Mouse (Mus musculus) MEL (cell line): ENCODE measurements around the gene Daw1.

Experiments used
- BHLHE40 ChIP-seq: IDR thresholded peaks from 2 replicates; pipeline ENCODE4 v1.6.1; 2012; ENCODE audit warnings: low read depth, mild to moderate bottlenecking, inconsistent platforms, low read length, improper control_type of control experiment, borderline replicate concordance
- CHD1 ChIP-seq: IDR thresholded peaks from 2 replicates; pipeline ENCODE4 v1.6.1; 2012; ENCODE audit warnings: low read depth, mild to moderate bottlenecking, inconsistent platforms, low read length, improper control_type of control experiment
- CTCF ChIP-seq, 3 experiments: IDR thresholded peaks in 2 of 3; conservative IDR thresholded peaks in 1 of 3; 2 replicates each; pipeline ENCODE4 v1.5.1; 2011 to 2012; ENCODE audit warnings: low read length in 3 of 3, low read depth in 2 of 3, mild to moderate bottlenecking in 2 of 3, improper control_type of control experiment in 1 of 3, inconsistent platforms in 1 of 3, mixed read lengths in 1 of 3, moderate library complexity in 1 of 3; ENCODE audit not compliant: control insufficient read depth in 1 of 3, insufficient read depth in 1 of 3, poor library complexity in 1 of 3, severe bottlenecking in 1 of 3
- E2F4 ChIP-seq: IDR thresholded peaks from 2 replicates; pipeline ENCODE4 v1.6.1; 2011; ENCODE audit warnings: low read depth, low read length, improper control_type of control experiment, borderline replicate concordance
- GATA1 ChIP-seq: IDR thresholded peaks from 2 replicates; pipeline ENCODE4 v1.6.1; 2011; ENCODE audit warnings: low read depth, low read length, improper control_type of control experiment
- KAT2A ChIP-seq: conservative IDR thresholded peaks from 2 replicates; pipeline ENCODE4 v1.6.1; 2012; ENCODE audit warnings: low read depth, low read length, improper control_type of control experiment, inconsistent platforms
- MXI1 ChIP-seq: IDR thresholded peaks from 2 replicates; pipeline ENCODE4 v1.6.1; 2011; ENCODE audit warnings: mild to moderate bottlenecking, low read depth, low read length, improper control_type of control experiment
- MYC ChIP-seq: IDR thresholded peaks from 2 replicates; pipeline ENCODE4 v1.6.1; 2011; ENCODE audit warnings: low read depth, mild to moderate bottlenecking, low read length, improper control_type of control experiment, moderate library complexity
- ZKSCAN1 ChIP-seq: IDR thresholded peaks from 2 replicates; pipeline ENCODE4 v1.6.1; 2012; ENCODE audit warnings: low read depth, mild to moderate bottlenecking, inconsistent platforms, low read length, improper control_type of control experiment, moderate library complexity
- ZMIZ1 ChIP-seq: IDR thresholded peaks from 2 replicates; pipeline ENCODE4 v1.6.1; 2012; ENCODE audit warnings: low read depth, mild to moderate bottlenecking, inconsistent platforms, low read length, improper control_type of control experiment, moderate library complexity

GRCm38 (mm10) chr1:83159603-83160002 lies at the start of gene Daw1:
- TF ChIP-seq CTCF (IDR thresholded peaks at IDR 0.05 in 2 of 3, conservative IDR thresholded peaks at IDR 0.05 in 1 of 3; ENCODE audit: control insufficient read depth in 1 of 3, insufficient read depth in 1 of 3, low read depth in 2 of 3, low read length in 3 of 3, poor library complexity in 1 of 3, severe bottlenecking in 1 of 3) (no peak), ZMIZ1 (no peak), KAT2A (no peak), MYC (no peak), GATA1 (no peak), CHD1 (no peak), E2F4 (no peak), BHLHE40 (no peak), ZKSCAN1 (no peak), MXI1 (no peak)
